Mouse (Mus musculus) heart, postnatal 14 days (tissue): ENCODE data around the gene Tulp1. TPM values are rescaled to one million over a fixed set of nuclear protein-coding genes. Genes with fewer than 3 reads are reported as not detected.
"Not testable (repeated sequence)": the region's sequence is repeated elsewhere in the genome, so short reads cannot be mapped to it uniquely, and the experiment has no call there.

Source experiments
- DNase-seq, 2 experiments: peaks; one replicate each; pipeline ENCODE4 v3.0.0; 2021 to 2022
- intact Hi-C: fragments of 180-260 bp; cut with DNase I; formaldehyde crosslinking; loops from one replicate; pipeline ENCODE4 v1.15.1; 2025
- total RNA-seq, 2 experiments: library from RNA; stranded (reverse); gene quantifications; 2 replicates each; pipeline ENCODE4 v1.2.3; 2021

The Tulp1 gene
- total RNA-seq, 2 experiments from 2014 or later, result 0.41 TPM

- no peak for DNase-seq
- intact Hi-C loops, result no loop called here
Observed at GRCm38 (mm10) chr17:28371286-28371685, 6.3 kb upstream of the Tulp1 start.

GRCm38 (mm10) chr17:28369056-28369455 is 4.0 kb upstream of the Tulp1 start:
- intact Hi-C loops, result loop anchor here (2.0 to 5.0 kb wide), 3 partner anchors 40 to 162 kb away; partner anchors contain the start of genes Def6 and Rpl10a

DNA sequence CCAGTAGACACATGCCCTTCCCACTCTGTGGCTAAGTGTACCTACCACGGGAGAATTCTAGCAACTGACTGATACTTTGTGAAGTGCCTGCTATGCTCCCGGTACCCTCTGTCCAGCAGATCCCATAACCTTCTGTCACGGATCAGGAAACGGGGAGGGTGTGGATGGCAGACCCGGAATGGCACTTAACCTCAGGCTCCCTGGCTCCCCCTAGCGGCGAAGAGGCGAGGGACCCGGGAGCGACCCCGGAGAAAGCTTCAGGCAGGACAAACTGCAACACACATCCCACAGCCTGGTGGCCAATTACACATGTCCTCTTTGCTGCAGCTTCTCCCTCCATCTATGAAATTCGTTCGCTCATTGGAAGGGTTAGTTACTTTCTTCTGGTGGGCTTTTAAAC is 3.4 kb upstream of the Tulp1 start:
- intact Hi-C loops, result loop anchor here (2.0 to 5.0 kb wide), 3 partner anchors 40 to 161 kb away; partner anchors contain the start of genes Def6 and Rpl10a
- DNase-seq, result peak; percentile 84 to 92

More at GRCm38 (mm10) chr17:28369056-28369455, 4.0 kb upstream of the Tulp1 start:
- DNase-seq, result no peak

GRCm38 (mm10) chr17:28363507-28363906 is 1.5 kb downstream of the Tulp1 start:
- no peak for DNase-seq
- intact Hi-C loops, result no loop called here

DNA sequence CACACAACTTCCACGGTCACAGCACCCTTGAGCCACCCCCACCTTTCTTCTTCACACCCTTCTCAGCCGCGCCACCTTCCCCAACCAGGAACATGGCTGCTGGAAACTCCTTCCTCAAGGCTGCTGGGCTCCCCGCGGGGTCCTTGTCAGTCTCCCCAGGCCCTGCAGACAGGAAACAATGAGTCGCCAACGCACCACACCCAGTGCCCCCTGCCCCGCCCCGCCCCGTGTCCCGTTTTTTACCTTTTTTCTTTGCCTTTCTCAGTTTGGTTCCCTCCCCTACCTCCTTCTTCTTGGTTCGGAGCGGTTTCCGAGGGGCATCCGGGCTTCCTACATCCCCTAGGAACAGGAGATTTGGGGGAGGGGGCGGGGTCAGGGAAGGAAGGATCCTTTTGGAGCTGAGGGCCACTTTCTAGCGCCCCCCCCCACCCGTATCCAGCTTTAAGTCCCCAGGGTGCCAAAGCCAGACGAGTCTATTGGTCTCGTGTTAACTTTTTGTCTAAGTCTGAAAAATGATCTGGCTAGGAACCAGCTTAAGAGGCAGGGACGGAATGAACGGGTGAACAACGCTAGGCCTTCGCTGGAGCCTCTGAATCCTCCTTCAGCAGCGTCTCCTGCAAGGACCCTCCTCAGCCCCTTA is 2.2 kb downstream of the Tulp1 start:
- DNase-seq, result no peak
- intact Hi-C loops, result no loop called here

DNA sequence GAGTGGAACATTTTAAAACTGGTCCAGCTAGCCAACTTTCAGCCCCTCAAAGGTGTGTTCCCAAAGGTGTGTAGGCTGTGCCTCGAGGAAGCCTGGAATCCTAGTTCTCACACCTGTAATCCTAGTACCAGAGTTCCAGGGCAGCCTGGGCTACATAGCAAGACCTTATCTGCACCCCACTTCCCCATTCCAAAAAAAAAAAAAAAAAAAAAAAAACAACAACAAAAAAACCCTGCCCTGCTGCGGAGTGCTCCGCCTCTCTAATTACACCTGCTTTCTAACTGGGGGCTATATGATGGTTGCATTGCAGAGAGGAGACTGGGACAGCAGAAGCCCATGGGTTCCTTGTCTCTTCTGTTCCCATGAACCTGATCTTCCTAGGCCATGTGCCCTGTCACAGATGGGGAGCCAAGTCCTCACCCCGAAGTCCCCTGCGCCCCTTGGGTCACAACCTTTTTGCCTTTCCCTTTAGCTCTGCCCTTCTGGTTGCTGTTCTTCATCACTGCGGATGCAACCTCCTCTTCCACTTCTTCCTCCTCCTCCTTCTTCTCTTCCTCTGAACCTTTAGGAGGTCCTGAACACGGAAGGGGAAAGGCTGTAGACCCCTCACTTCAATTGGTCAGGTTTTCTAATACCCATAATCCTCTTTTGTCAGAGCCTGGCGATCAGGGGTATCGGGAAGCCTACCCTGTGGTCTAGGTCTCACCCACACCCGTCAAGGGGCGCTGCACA is 2.9 kb downstream of the Tulp1 start:
- intact Hi-C loops, result no loop called here
- DNase-seq, result no peak

DNA sequence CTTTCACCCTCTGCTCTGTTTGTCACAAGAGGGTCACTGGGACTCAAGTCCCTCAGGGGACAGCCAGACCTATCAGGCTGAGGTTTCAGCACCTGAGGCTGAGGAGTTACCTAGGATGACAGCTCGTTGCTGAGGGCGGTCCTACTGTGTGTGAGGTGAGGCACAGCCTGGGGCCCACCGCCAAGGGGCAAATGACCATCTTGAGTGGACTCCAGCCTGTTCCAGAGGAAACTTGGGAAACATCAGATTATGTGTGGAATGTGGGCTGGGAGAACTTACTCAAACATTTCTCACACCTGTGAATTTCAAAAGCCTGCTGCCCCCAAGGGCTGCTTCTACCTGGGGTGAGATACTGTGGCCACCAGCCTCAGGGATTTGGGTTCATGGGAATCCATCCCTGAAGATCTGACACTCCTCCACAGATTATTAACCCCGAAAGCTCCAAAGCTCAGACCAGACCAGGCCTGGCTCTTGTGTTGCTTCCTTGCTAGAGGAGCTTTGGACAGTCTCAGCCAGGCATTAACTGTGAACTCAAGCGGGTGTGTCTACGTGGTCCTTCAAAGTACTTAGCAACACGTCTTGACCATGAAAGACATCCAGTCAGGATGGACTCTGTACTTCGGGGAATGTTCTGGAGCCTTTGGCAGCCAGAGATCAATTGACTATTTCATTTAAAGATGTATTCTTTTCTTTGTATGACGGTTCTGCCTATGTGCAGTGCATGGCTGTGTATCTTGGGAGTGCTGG is 4.3 kb downstream of the Tulp1 start:
- no peak for DNase-seq
- intact Hi-C loops, result no loop called here

DNA sequence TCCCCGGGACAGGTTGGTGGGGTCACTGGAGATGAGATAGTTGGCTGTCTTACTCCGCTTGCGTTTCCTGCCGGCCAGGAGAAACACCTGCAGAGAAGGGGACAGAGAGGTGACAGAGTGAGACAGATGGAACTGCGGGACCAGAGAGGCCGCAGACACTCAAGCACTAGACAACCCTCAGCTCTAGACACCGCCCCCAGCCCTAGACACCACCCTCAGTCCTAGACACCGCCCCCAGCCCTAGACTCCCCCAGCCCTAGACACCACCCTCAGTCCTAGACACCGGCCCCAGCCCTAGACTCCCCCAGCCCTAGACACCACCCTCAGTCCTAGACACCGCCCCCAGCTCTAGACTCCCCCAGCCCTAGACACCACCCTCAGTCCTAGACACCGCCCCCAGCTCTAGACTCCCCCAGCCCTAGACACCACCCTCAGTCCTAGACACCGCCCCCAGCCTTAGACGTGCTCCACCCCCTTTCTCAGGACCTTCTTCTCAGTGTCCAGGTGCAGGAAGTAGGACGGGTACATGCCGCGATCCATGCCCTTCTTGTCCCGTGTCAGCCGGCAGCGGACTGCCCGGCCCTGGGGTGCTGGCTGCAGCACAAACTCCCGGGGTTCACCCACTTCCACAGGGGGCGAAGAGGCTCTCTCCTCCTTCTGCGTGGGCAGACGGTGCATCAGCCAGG is 6.3 kb downstream of the Tulp1 start:
- DNase-seq, intact Hi-C loops: not testable (repeated sequence)

DNA sequence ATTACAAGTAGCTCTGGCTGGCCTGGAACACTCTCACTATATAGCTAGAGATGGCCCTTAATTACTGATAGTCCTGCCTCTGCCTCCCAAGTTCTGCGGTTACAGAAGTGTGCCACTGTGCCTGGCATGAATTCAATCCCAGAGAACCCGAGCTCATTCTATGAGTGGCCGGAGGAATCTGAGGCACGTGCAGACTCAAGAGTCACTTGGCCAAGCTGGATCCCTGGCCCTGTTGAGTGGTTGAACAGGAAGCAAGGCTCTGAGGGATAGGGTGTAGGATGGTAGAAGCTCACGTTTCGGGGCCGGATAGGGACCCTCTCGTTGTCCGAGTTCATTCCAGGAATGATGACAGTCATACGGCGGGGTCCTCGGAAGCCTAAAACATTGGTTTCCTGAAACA is 9.2 kb downstream of the Tulp1 start:
- intact Hi-C loops, result no loop called here
- peak in 1 of 2 experiments; percentile 44 for DNase-seq

DNA sequence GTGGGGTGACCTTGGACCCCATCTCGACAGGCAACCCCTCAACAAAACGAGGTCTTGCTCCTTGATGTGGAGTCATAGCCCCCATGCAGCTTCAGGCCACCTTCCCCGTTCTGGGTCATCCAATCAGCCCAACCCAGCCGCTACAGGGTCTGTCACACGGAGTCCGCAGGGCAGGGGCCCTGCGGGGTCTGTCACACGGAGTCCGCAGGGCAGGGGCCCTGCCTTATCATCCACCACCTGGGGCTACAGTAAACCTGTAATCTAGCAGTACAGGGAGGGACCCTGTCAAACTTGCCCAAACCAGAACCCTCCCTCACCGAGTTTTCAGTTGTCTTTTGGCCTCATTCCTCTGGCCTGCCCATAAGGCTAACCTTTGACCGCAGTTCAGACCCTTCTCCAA is 13.0 kb downstream of the Tulp1 start:
- no peak for DNase-seq
- intact Hi-C loops, result no loop called here

- intact Hi-C loops, result no loop called here
- DNase-seq, result no peak
Observed at GRCm38 (mm10) chr17:28351353-28351890, 13.6 kb downstream of the Tulp1 start.

GRCm38 (mm10) chr17:28350466-28351352 is 14.3 kb downstream of the Tulp1 start, which contains the start of gene Tead3:
TSS of gene Tead3 (minus strand) at chr17:28350817.
- peak; percentile 85 for DNase-seq
- intact Hi-C loops, result no loop called here

- intact Hi-C loops, result no loop called here
- peak; percentile 57 to 60 for DNase-seq
Observed at GRCm38 (mm10) chr17:28349901-28350465, 15.0 kb downstream of the Tulp1 start.

- no peak for DNase-seq
Observed at GRCm38 (mm10) chr17:28349264-28349880, 15.7 kb downstream of the Tulp1 start.

DNA sequence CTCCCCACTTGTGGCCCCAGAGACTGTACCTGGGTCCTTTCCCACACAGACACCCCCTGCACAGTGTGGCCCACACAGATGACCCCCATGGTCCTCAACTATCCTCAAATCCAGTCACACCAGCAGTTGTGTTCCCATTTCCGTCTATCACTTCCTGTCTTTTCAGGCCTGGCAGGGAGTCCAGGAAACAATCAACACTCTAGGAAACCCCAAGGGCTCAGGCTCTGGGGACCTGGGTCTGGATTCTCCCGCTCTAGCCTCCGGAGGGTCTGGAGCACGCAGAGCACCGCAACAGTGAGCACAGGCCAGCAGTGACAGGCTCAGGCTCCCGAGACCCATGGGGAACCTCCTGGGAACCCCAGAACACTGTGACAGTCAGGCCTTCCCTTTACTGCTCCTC is 16.8 kb downstream of the Tulp1 start:
- peak in 1 of 2 experiments; percentile 52 for DNase-seq
- intact Hi-C loops, result no loop called here

More at GRCm38 (mm10) chr17:28349264-28349880, 15.7 kb downstream of the Tulp1 start:
- intact Hi-C loops, result no loop called here

DNA sequence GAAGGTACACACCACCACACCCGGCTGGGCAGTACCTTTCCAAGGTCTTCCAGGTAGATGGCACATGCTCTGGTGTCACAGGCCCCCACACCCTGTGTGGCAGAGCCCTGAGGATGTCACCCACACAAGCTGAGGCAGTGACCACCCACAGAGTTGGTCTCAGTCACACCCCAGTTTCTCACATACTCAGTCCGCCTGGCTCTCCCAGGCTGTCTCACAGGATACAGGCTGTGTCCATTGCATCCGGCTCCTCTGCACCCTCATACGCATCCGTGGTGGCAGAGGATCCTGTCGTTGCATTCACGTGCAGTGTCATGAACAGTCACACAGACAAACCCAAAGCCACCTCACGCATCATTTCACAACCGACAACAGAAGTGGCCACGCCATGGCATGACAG is 17.7 kb downstream of the Tulp1 start:
- intact Hi-C loops, result no loop called here
- no peak for DNase-seq

GRCm38 (mm10) chr17:28345882-28346281 is 19.1 kb downstream of the Tulp1 start:
- intact Hi-C loops, result no loop called here
- DNase-seq, result peak; percentile 55 to 69

- peak in 1 of 2 experiments; percentile 43 for DNase-seq
- intact Hi-C loops, result no loop called here
Observed at GRCm38 (mm10) chr17:28345271-28345721, 19.7 kb downstream of the Tulp1 start.
